Mouse (Mus musculus): ENCODE results near the gene Trim14. TPM values are rescaled to one million over a fixed set of nuclear protein-coding genes. Genes with fewer than 3 reads are reported as not detected.

The Trim14 gene
- polyA plus RNA-seq, 1 experiment, result 58.2 TPM

GRCm38 (mm10) chr4:46526798-46527557 is 9.0 kb downstream of the Trim14 start:
- 31% methylated on average over 17 of the region's 17 CpGs for WGBS
- TF ChIP-seq POLR2A (IDR thresholded peaks at IDR 0.05; ENCODE audit: low read depth, low read length) (no peak), CTCF (IDR thresholded peaks at IDR 0.05; ENCODE audit: extremely low read depth, insufficient read length, insufficient replicate concordance, low read depth, low read length) (peak; percentile 53; the same call in 1 of the 2 replicates)
- H3K4me3 ChIP-seq (ENCODE audit: low read depth, low read length), result peak overlapping the region; percentile 61
- no peaks in the 10 kb centered on the region for H3K27me3 ChIP-seq (ENCODE audit: control insufficient read depth, insufficient read depth, low read length)
- peaks cover 21% of the 10 kb centered on the region for H3K4me1 ChIP-seq (ENCODE audit: control insufficient read depth, insufficient read depth, insufficient read length, low read length)
- H3K36me3 ChIP-seq (ENCODE audit: control insufficient read depth, insufficient read depth, low read length), result peaks cover 34% of the 10 kb centered on the region
- peak overlapping the region; percentile 83 for H3K27ac ChIP-seq (ENCODE audit: insufficient read depth, low read depth, low read length)

GRCm38 (mm10) chr4:46526226-46526625 is 9.7 kb downstream of the Trim14 start:
- Histone ChIP-seq H3K27ac (ENCODE audit: insufficient read depth, low read depth, low read length) (no peak overlapping the region), H3K4me3 (ENCODE audit: low read depth, low read length) (no peak overlapping the region), H3K36me3 (ENCODE audit: control insufficient read depth, insufficient read depth, low read length) (peaks cover 34% of the 10 kb centered on the region), H3K4me1 (ENCODE audit: control insufficient read depth, insufficient read depth, insufficient read length, low read length) (peaks cover 21% of the 10 kb centered on the region), H3K27me3 (ENCODE audit: control insufficient read depth, insufficient read depth, low read length) (no peaks in the 10 kb centered on the region)
- TF ChIP-seq CTCF (IDR thresholded peaks at IDR 0.05; ENCODE audit: extremely low read depth, insufficient read length, insufficient replicate concordance, low read depth, low read length) (no peak), POLR2A (IDR thresholded peaks at IDR 0.05; ENCODE audit: low read depth, low read length) (no peak)
- 90% methylated on average over 3 of the region's 3 CpGs for WGBS

DNA sequence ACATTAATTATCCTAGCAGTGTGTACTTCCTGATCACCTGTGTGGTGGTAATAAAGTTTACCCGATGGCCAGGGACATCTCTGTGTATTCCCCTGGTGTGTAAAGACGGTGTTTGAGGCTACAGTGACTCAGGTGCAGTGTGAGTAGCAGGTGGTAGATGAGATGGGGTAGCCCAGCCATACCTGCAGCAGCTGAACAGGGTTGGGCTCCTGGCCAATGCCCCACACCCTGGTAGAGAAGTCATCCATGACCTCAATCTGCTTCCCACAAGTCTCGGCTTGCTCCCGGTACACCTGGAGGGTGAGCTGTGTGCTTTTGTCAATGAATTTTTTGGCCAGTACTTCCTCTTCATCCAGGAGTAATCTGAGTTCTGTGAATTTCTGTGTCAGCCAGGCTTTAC is 12.6 kb downstream of the Trim14 start:
- TF ChIP-seq POLR2A (IDR thresholded peaks at IDR 0.05; ENCODE audit: low read depth, low read length), result no peak
- TF ChIP-seq CTCF (IDR thresholded peaks at IDR 0.05; ENCODE audit: extremely low read depth, insufficient read length, insufficient replicate concordance, low read depth, low read length), result no peak
- H3K4me1 ChIP-seq (ENCODE audit: control insufficient read depth, insufficient read depth, insufficient read length, low read length), result peaks cover 14% of the 10 kb centered on the region; the same call in 1 of the 2 replicates
- 26% methylated on average over 4 of the region's 4 CpGs for WGBS
- no peaks in the 10 kb centered on the region for H3K27me3 ChIP-seq (ENCODE audit: control insufficient read depth, insufficient read depth, low read length)
- no peak overlapping the region for H3K4me3 ChIP-seq (ENCODE audit: low read depth, low read length)
- H3K36me3 ChIP-seq (ENCODE audit: control insufficient read depth, insufficient read depth, low read length), result peaks cover 51% of the 10 kb centered on the region
- H3K27ac ChIP-seq (ENCODE audit: insufficient read depth, low read depth, low read length), result peak overlapping the region; percentile 72

GRCm38 (mm10) chr4:46521457-46521856 is 14.5 kb downstream of the Trim14 start:
- 88% methylated on average over 10 of the region's 10 CpGs for WGBS
- TF ChIP-seq CTCF (IDR thresholded peaks at IDR 0.05; ENCODE audit: extremely low read depth, insufficient read length, insufficient replicate concordance, low read depth, low read length) (no peak), POLR2A (IDR thresholded peaks at IDR 0.05; ENCODE audit: low read depth, low read length) (no peak)
- Histone ChIP-seq H3K4me3 (ENCODE audit: low read depth, low read length) (no peak overlapping the region), H3K36me3 (ENCODE audit: control insufficient read depth, insufficient read depth, low read length) (peaks cover 54% of the 10 kb centered on the region), H3K27ac (ENCODE audit: insufficient read depth, low read depth, low read length) (no peak overlapping the region), H3K27me3 (ENCODE audit: control insufficient read depth, insufficient read depth, low read length) (no peaks in the 10 kb centered on the region), H3K4me1 (ENCODE audit: control insufficient read depth, insufficient read depth, insufficient read length, low read length) (peaks cover 7% of the 10 kb centered on the region; the same call in 1 of the 2 replicates)

- H3K27me3 ChIP-seq (ENCODE audit: control insufficient read depth, insufficient read depth, low read length), result no peaks in the 10 kb centered on the region
- TF ChIP-seq CTCF (IDR thresholded peaks at IDR 0.05; ENCODE audit: extremely low read depth, insufficient read length, insufficient replicate concordance, low read depth, low read length) (no peak), POLR2A (IDR thresholded peaks at IDR 0.05; ENCODE audit: low read depth, low read length) (no peak)
- H3K4me1 ChIP-seq (ENCODE audit: control insufficient read depth, insufficient read depth, insufficient read length, low read length), result peaks cover 5% of the 10 kb centered on the region; the same call in 1 of the 2 replicates
- H3K4me3 ChIP-seq (ENCODE audit: low read depth, low read length), result no peak overlapping the region
- H3K27ac ChIP-seq (ENCODE audit: insufficient read depth, low read depth, low read length), result no peak overlapping the region
- 91% methylated on average over 2 of the region's 2 CpGs for WGBS
- peaks cover 52% of the 10 kb centered on the region for H3K36me3 ChIP-seq (ENCODE audit: control insufficient read depth, insufficient read depth, low read length)
Observed at GRCm38 (mm10) chr4:46520491-46520890, 15.4 kb downstream of the Trim14 start.

DNA sequence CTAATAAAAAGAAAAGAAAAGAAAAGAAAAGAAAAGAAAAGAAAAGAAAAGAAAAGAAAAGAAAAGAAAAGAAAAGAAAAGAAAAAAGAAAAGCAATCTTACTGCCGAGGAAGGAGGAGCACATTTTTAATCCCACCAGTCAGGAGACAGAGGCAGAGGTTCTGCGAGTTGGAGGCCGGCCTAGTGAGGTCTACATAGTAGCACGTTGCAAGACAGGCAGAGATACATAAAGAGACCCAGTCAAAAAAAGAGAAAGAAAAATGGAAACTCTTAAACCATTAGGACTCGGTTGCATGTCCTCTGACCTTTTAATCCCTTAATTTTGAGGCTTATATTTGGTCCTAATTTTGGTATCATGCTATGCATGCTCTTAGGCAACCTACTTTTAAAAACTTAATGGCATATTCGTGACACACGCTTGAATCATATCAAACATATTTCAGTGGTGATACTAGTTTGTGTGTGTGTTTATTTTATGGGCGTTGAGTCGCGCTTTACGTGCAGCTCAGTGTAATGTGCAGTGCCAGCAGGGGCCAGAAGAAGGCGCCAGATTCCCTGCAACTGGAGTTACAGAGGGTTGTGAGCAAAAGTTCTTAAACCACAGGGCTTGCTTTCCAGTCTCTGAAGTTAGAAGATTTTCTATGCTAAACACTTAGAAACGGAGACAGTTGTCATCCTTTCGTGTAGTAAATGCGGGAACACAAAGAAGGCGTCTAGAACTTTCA is 28.0 kb downstream of the Trim14 start:
- H3K27me3 ChIP-seq (ENCODE audit: control insufficient read depth, insufficient read depth, low read length), result no peaks in the 10 kb centered on the region
- TF ChIP-seq POLR2A (IDR thresholded peaks at IDR 0.05; ENCODE audit: low read depth, low read length), result no peak
- peak; percentile 85; the same call in 1 of the 2 replicates for TF ChIP-seq CTCF (IDR thresholded peaks at IDR 0.05; ENCODE audit: extremely low read depth, insufficient read length, insufficient replicate concordance, low read depth, low read length)
- peaks cover 6% of the 10 kb centered on the region; the same call in 1 of the 2 replicates for H3K4me1 ChIP-seq (ENCODE audit: control insufficient read depth, insufficient read depth, insufficient read length, low read length)
- peaks cover 16% of the 10 kb centered on the region for H3K36me3 ChIP-seq (ENCODE audit: control insufficient read depth, insufficient read depth, low read length)
- H3K27ac ChIP-seq (ENCODE audit: insufficient read depth, low read depth, low read length), result peak overlapping the region; percentile 55; the same call in 1 of the 2 replicates
- WGBS, result 11% methylated on average over 16 of the region's 16 CpGs
- no peak overlapping the region; the same call in 1 of the 2 replicates for H3K4me3 ChIP-seq (ENCODE audit: low read depth, low read length)
